Comparison of ENCODE assay signal across 22 mouse cellular contexts in the genomic region with DNA sequence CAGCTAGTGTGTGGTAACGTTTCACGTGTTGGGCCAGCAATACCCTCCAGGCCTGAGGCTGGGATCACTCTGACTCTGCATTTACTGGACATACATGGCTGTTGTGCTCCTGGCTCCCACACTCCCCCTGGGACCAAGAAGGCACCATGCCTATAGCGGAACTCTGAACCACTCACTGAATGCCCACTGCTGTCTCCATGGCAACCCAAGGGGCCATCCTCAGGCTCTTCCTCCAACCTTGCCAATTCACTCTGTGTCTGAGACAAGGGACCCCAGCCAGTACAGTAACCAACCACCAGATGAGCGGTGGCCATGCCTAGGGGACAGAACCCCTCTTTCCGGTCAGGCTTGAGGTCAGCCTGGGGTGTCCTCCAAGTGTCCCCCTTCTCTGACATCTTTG. TPM values are rescaled to one million over a fixed set of nuclear protein-coding genes. Genes with fewer than 3 reads are reported as not detected.
A peak's percentile ranks its signal among the peaks of the same experiment; 100 is the strongest.
DNase-seq lines count a peak whose midpoint lies in the region; ATAC-seq and TF ChIP-seq lines count a peak whose summit lies in the region.
"Had no signal": no experiment of that assay in that cellular context is flagged by ENCODE, and none has a peak within 500 bp of the region (broad histone marks: within the 10 kb centered on the region; RNA-seq: fewer than 3 reads in every experiment).

No protein-coding gene starts in this region.

- no peak for TF ChIP-seq CTCF in cerebellum, adult 2 months (IDR thresholded peaks at IDR 0.05; ENCODE audit: borderline replicate concordance, insufficient read depth, low read depth, low read length)

- 0 out of 2 replicates have a peak, but pooled peaks cover 3% of the 10 kb centered on the region for H3K36me3 ChIP-seq in hindbrain, embryonic 16.5 days (ENCODE audit: control insufficient read depth, insufficient read depth, low read length)
- H3K36me3 ChIP-seq in hindbrain, embryonic 10.5 days = peaks cover 16% of the 10 kb centered on the region
- H3K36me3 ChIP-seq in neural tube, embryonic 11.5 days (ENCODE audit: control insufficient read depth, insufficient read depth, low read length) = no peaks in the 10 kb centered on the region; the same call in 1 of the 2 replicates
- no peaks in the 10 kb centered on the region for H3K36me3 ChIP-seq in neural tube, embryonic 15.5 days
- H3K36me3 ChIP-seq: embryonic facial prominence, embryonic 15.5 days; G1E; heart, embryonic 13.5 days; hindbrain, embryonic 13.5 days had no signal

- no peak overlapping the region for H3K4me3 ChIP-seq in cerebellum, adult 2 months (replicated peaks; ENCODE audit: insufficient read depth, low read depth, low read length)
- no peak overlapping the region for H3K4me3 ChIP-seq in hindbrain, embryonic 16.5 days (ENCODE audit: low read length)
- no peak overlapping the region for H3K4me3 ChIP-seq in hindbrain, embryonic 10.5 days
- H3K4me3 ChIP-seq in neural tube, embryonic 11.5 days (ENCODE audit: low read depth, low read length) = no peak overlapping the region
- no peak overlapping the region for H3K4me3 ChIP-seq in neural tube, embryonic 15.5 days (replicated peaks)
- H3K4me3 ChIP-seq: embryonic facial prominence, embryonic 15.5 days; erythroblast, embryonic 14.5 days; heart, embryonic 13.5 days; hindbrain, embryonic 13.5 days had no signal

- peaks cover 4% of the 10 kb centered on the region for H3K4me1 ChIP-seq in cerebellum, adult 2 months (ENCODE audit: control insufficient read depth, insufficient read depth, low read length)
- peaks cover 17% of the 10 kb centered on the region for H3K4me1 ChIP-seq in hindbrain, embryonic 16.5 days (ENCODE audit: control insufficient read depth, insufficient read depth, low read depth, low read length)
- peaks cover 64% of the 10 kb centered on the region for H3K4me1 ChIP-seq in hindbrain, embryonic 10.5 days (replicated peaks)
- H3K4me1 ChIP-seq in neural tube, embryonic 11.5 days (ENCODE audit: control insufficient read depth, insufficient read depth, low read length) = peaks cover 3% of the 10 kb centered on the region; the same call in 1 of the 2 replicates
- peaks cover 36% of the 10 kb centered on the region for H3K4me1 ChIP-seq in neural tube, embryonic 15.5 days

- no peak overlapping the region for H3K27ac ChIP-seq in cerebellum, adult 2 months (ENCODE audit: insufficient read depth, low read length)
- H3K27ac ChIP-seq in hindbrain, embryonic 16.5 days (ENCODE audit: low read depth, low read length) = 0 out of 2 replicates have a peak overlapping the region, but pooled peaks have one; percentile 11
- H3K27ac ChIP-seq in hindbrain, embryonic 10.5 days = no peak overlapping the region
- no peak overlapping the region for H3K27ac ChIP-seq in neural tube, embryonic 11.5 days (ENCODE audit: low read depth, low read length)
- H3K27ac ChIP-seq in neural tube, embryonic 15.5 days (replicated peaks) = peak overlapping the region; percentile 45
- H3K27ac ChIP-seq: embryonic facial prominence, embryonic 15.5 days; heart, embryonic 13.5 days; hindbrain, embryonic 13.5 days had no signal

- H3K9me3 ChIP-seq in hindbrain, embryonic 16.5 days (ENCODE audit: control insufficient read depth, low read length) = peaks cover 8% of the 10 kb centered on the region; the same call in 1 of the 2 replicates
- H3K9me3 ChIP-seq in hindbrain, embryonic 10.5 days = no peaks in the 10 kb centered on the region
- H3K9me3 ChIP-seq in neural tube, embryonic 11.5 days (ENCODE audit: control insufficient read depth, low read length) = no peaks in the 10 kb centered on the region
- H3K9me3 ChIP-seq in neural tube, embryonic 15.5 days (replicated peaks) = peaks cover 4% of the 10 kb centered on the region; the same call in 1 of the 2 replicates
- H3K9me3 ChIP-seq: embryonic facial prominence, embryonic 15.5 days; G1E; heart, embryonic 13.5 days had no signal

- ATAC-seq in hindbrain, embryonic 16.5 days = peak; percentile 59
- ATAC-seq in neural tube, embryonic 11.5 days (ENCODE audit: insufficient read depth, low FRiP score, low TSS enrichment) = peak; percentile 35; the same call in 1 of the 2 replicates
- no peak for ATAC-seq in neural tube, embryonic 15.5 days (ENCODE audit: low FRiP score)
- ATAC-seq: CD4-positive, CD25-positive, alpha-beta regulatory T cell, adult 4 months had no signal

- DNase-seq in cerebellum, postnatal 10 days = peak; percentile 54 to 66
- DNase-seq in cerebellum, adult 2 months = no peak
- DNase-seq in hindbrain, embryonic 10.5 days (ENCODE audit: low spot score) = no peak
- no peak for DNase-seq in neural tube, embryonic 11.5 days (ENCODE audit: low spot score)
- DNase-seq in neural tube, embryonic 10.5 days (ENCODE audit: extremely low spot score, low spot score) = no peak
- DNase-seq in adrenal gland, postnatal 14 days = no peak
- DNase-seq: adrenal gland, postnatal 10 days; B cell, adult 2 months; cerebellum, adult 18-20 months; embryo, embryonic 11 days; gastrocnemius, postnatal 36 days; heart, adult 11 months; heart, postnatal 36 days had no signal

- H3K9ac ChIP-seq in hindbrain, embryonic 16.5 days (ENCODE audit: low read depth, low read length) = no peak overlapping the region
- no peak overlapping the region for H3K9ac ChIP-seq in neural tube, embryonic 11.5 days (ENCODE audit: low read length)
- no peak overlapping the region for H3K9ac ChIP-seq in neural tube, embryonic 15.5 days (replicated peaks)
- H3K9ac ChIP-seq: embryonic facial prominence, embryonic 15.5 days; heart, embryonic 13.5 days; hindbrain, embryonic 13.5 days had no signal

- no peak for TF ChIP-seq POLR2A in cerebellum, adult 2 months (IDR thresholded peaks at IDR 0.05; ENCODE audit: borderline replicate concordance, insufficient read depth, low read length)

- H3K4me2 ChIP-seq in hindbrain, embryonic 16.5 days (ENCODE audit: low read length) = no peak overlapping the region
- no peak overlapping the region for H3K4me2 ChIP-seq in neural tube, embryonic 11.5 days (ENCODE audit: low read depth)
- H3K4me2 ChIP-seq in neural tube, embryonic 15.5 days = no peak overlapping the region
- H3K4me2 ChIP-seq: embryonic facial prominence, embryonic 15.5 days; heart, embryonic 13.5 days; hindbrain, embryonic 13.5 days had no signal

- 66% methylated on average over 5 of the region's 5 CpGs for WGBS in cerebellum, adult 2 months
- WGBS in hindbrain, embryonic 16.5 days = 41% methylated on average over 5 of the region's 5 CpGs
- 83% methylated on average over 5 of the region's 5 CpGs for WGBS in hindbrain, embryonic 10.5 days
- WGBS in neural tube, embryonic 11.5 days = 78% methylated on average over 5 of the region's 5 CpGs
- WGBS in neural tube, embryonic 15.5 days = 58% methylated on average over 5 of the region's 5 CpGs

- H3K27me3 ChIP-seq in cerebellum, adult 2 months (ENCODE audit: control insufficient read depth, insufficient read depth, low read length) = no peaks in the 10 kb centered on the region
- no peaks in the 10 kb centered on the region for H3K27me3 ChIP-seq in hindbrain, embryonic 16.5 days (replicated peaks; ENCODE audit: control insufficient read depth, insufficient read depth, low read length)
- H3K27me3 ChIP-seq in hindbrain, embryonic 10.5 days (ENCODE audit: insufficient read depth, poor library complexity, severe bottlenecking) = peaks cover 28% of the 10 kb centered on the region
- no peaks in the 10 kb centered on the region for H3K27me3 ChIP-seq in neural tube, embryonic 11.5 days (ENCODE audit: control insufficient read depth, insufficient read depth, low read length)
- no peaks in the 10 kb centered on the region for H3K27me3 ChIP-seq in neural tube, embryonic 15.5 days (replicated peaks)
- H3K27me3 ChIP-seq: embryonic facial prominence, embryonic 15.5 days; hindbrain, embryonic 13.5 days had no signal

RNA-seq across cellular contexts. Expression of gene Wnt7b, which starts 17.3 kb away (rescaled TPM):
- 11.1 and 14.7 TPM in 2 replicates for polyA plus RNA-seq in cerebellum, adult 2 months (2012; rRNA removed)
- 26.4 and 35.4 TPM in 2 replicates for polyA plus RNA-seq in hindbrain, embryonic 16.5 days (2015; fragmentation: Nextera tagmentation; extraction: Ambion mirVana)
- 52.3 and 127 TPM in 2 replicates for polyA plus RNA-seq in hindbrain, embryonic 10.5 days (2016; fragmentation: Nextera tagmentation; extraction: Ambion mirVana)
- polyA plus RNA-seq in neural tube, embryonic 11.5 days (2014; fragmentation: Nextera tagmentation; extraction: Ambion mirVana) = 81.7 and 85.1 TPM in 2 replicates
- 16.6 and 20.2 TPM in 2 replicates for polyA plus RNA-seq in neural tube, embryonic 15.5 days (2015; fragmentation: Nextera tagmentation; extraction: Ambion mirVana)
- 0.30 and 0.75 TPM in 2 replicates for total RNA-seq in adrenal gland, postnatal 14 days (2021)
- total RNA-seq: common myeloid progenitor, adult 5-6 weeks; gastrocnemius, postnatal 36 days had no signal
- polyA plus RNA-seq: CD4-positive, CD25-positive, alpha-beta regulatory T cell, adult 4 months; erythroblast, embryonic 14.5 days; G1E had no signal

Comparison
In these comparisons a context has a peak if more than half of its experiments do, and no peak if none do; other contexts are left out.
1. DNase-seq: peak in cerebellum, postnatal 10 days (2 of 2); none in cerebellum, adult 2 months (0 of 2), hindbrain, embryonic 10.5 days (single experiment), neural tube, embryonic 11.5 days (single experiment), neural tube, embryonic 10.5 days (single experiment) and adrenal gland, postnatal 14 days (single experiment).
2. H3K27ac ChIP-seq: peak in hindbrain, embryonic 16.5 days (single experiment) and neural tube, embryonic 15.5 days (single experiment); none in cerebellum, adult 2 months (single experiment), hindbrain, embryonic 10.5 days (single experiment) and neural tube, embryonic 11.5 days (single experiment).